8 mouse cellular contexts compared by ENCODE assay signal in genomic region chr2:23039082-23040000, GRCm38 (mm10). TPM values are rescaled to one million over a fixed set of nuclear protein-coding genes. Genes with fewer than 3 reads are reported as not detected.
DNase-seq lines count a peak whose midpoint lies in the region; ATAC-seq and TF ChIP-seq lines count a peak whose summit lies in the region.

No protein-coding gene starts in this region.

- peak overlapping the region; percentile 93 for H3K9ac ChIP-seq in forebrain, embryonic 11.5 days (ENCODE audit: low read length)
- H3K9ac ChIP-seq in liver, embryonic 12.5 days = peak overlapping the region; percentile 96
- peak overlapping the region; percentile 74 for H3K9ac ChIP-seq in midbrain, postnatal 0 days (replicated peaks; ENCODE audit: low read length, poor library complexity, severe bottlenecking)

- peak overlapping the region; percentile 97 for H3K4me3 ChIP-seq in forebrain, embryonic 11.5 days (ENCODE audit: low read depth, low read length)
- peak overlapping the region; percentile 87 for H3K4me3 ChIP-seq in liver, embryonic 12.5 days
- peak overlapping the region; percentile 69 for H3K4me3 ChIP-seq in midbrain, postnatal 0 days (ENCODE audit: low read depth, low read length)

- intact Hi-C loops in heart, postnatal 25 days (cut with DNase I) = loop anchor here (1.0 to 10.0 kb wide), 3 partner anchors 29 to 145 kb away; partner anchors contain the start of genes Acbd5 and Pdss1

- DNase-seq in layer of hippocampus, adult 11-12 months (ENCODE audit: low spot score) = peak; percentile 31
- no peak for DNase-seq in layer of hippocampus, adult 8-10 months (ENCODE audit: low spot score in 2 of 2)
- DNase-seq in forebrain, embryonic 11.5 days (ENCODE audit: low spot score) = no peak
- DNase-seq in heart, postnatal 25 days (ENCODE audit: low spot score) = peak; percentile 39
- peak; percentile 23 for DNase-seq in midbrain, postnatal 0 days (ENCODE audit: low spot score)
- DNase-seq in urinary bladder, postnatal 25 days (ENCODE audit: low spot score) = peak; percentile 48

- 1% methylated on average over 42 of the region's 59 CpGs for WGBS in forebrain, embryonic 11.5 days
- WGBS in liver, embryonic 12.5 days (ENCODE audit: insufficient replicate concordance) = under 1% methylated on average over 46 of the region's 59 CpGs
- WGBS in midbrain, postnatal 0 days = under 1% methylated on average over 36 of the region's 59 CpGs

- no peaks in the 10 kb centered on the region for H3K9me3 ChIP-seq in forebrain, embryonic 11.5 days (ENCODE audit: control insufficient read depth, low read length)
- H3K9me3 ChIP-seq in liver, embryonic 12.5 days (replicated peaks) = no peaks in the 10 kb centered on the region
- H3K9me3 ChIP-seq in midbrain, postnatal 0 days (ENCODE audit: low read length) = no peaks in the 10 kb centered on the region

- H3K36me3 ChIP-seq in forebrain, embryonic 11.5 days (ENCODE audit: control insufficient read depth, insufficient read depth, low read length) = no peaks in the 10 kb centered on the region
- no peaks in the 10 kb centered on the region for H3K36me3 ChIP-seq in liver, embryonic 12.5 days
- H3K36me3 ChIP-seq in midbrain, postnatal 0 days (ENCODE audit: insufficient read depth, low read length) = no peaks in the 10 kb centered on the region

- no peaks in the 10 kb centered on the region for H3K4me1 ChIP-seq in forebrain, embryonic 11.5 days (replicated peaks; ENCODE audit: control insufficient read depth, insufficient read depth, low read length)
- peaks cover 44% of the 10 kb centered on the region for H3K4me1 ChIP-seq in liver, embryonic 12.5 days
- peaks cover 8% of the 10 kb centered on the region for H3K4me1 ChIP-seq in midbrain, postnatal 0 days (ENCODE audit: insufficient read depth, low read length)

- ATAC-seq in activated CD4-positive, CD25-positive, alpha-beta regulatory T cell, adult 4 months = peak; percentile 57
- peak; percentile 86 for ATAC-seq in forebrain, embryonic 11.5 days (replicated peaks; ENCODE audit: low FRiP score)
- peak; percentile 78 for ATAC-seq in liver, embryonic 12.5 days
- ATAC-seq in midbrain, postnatal 0 days (ENCODE audit: low FRiP score) = peak; percentile 83

- no peaks in the 10 kb centered on the region for H3K27me3 ChIP-seq in forebrain, embryonic 11.5 days (ENCODE audit: control insufficient read depth, insufficient read depth, low read length)
- no peaks in the 10 kb centered on the region for H3K27me3 ChIP-seq in liver, embryonic 12.5 days (replicated peaks)
- no peaks in the 10 kb centered on the region for H3K27me3 ChIP-seq in midbrain, postnatal 0 days (ENCODE audit: insufficient read depth, low read length)

- no peak for TF ChIP-seq CTCF in midbrain, postnatal 0 days (IDR thresholded peaks at IDR 0.05)

- peak overlapping the region; percentile 68 for H3K4me2 ChIP-seq in forebrain, embryonic 11.5 days (ENCODE audit: low read depth, low read length, severe bottlenecking)
- peak overlapping the region; percentile 85 for H3K4me2 ChIP-seq in liver, embryonic 12.5 days
- H3K4me2 ChIP-seq in midbrain, postnatal 0 days (ENCODE audit: low read depth, low read length, poor library complexity, severe bottlenecking) = peak overlapping the region; percentile 60

- H3K27ac ChIP-seq in forebrain, embryonic 11.5 days (ENCODE audit: low read depth, low read length) = peak overlapping the region; percentile 93
- H3K27ac ChIP-seq in liver, embryonic 12.5 days = peak overlapping the region; percentile 95
- peak overlapping the region; percentile 93 for H3K27ac ChIP-seq in midbrain, postnatal 0 days (ENCODE audit: low read depth, low read length)

RNA-seq across cellular contexts. Expression of gene Abi1, which starts 0.7 kb away (rescaled TPM):
- 100 to 1,000 TPM; 181 to 208 (median 193) TPM for total RNA-seq in layer of hippocampus, adult 8-10 months (2022)
- polyA plus RNA-seq in activated CD4-positive, CD25-positive, alpha-beta regulatory T cell, adult 4 months (2017; shearing (Covaris generic)) = 100 to 1,000 TPM; 222 to 231 TPM
- 38.9 and 47.9 TPM in 2 replicates for polyA plus RNA-seq in forebrain, embryonic 11.5 days (2014; fragmentation: Nextera tagmentation; extraction: Ambion mirVana)
- total RNA-seq in heart, postnatal 25 days (2021) = 10 to 100 TPM; 23.2 to 25.9 TPM
- polyA plus RNA-seq in liver, embryonic 12.5 days (2016; fragmentation: Nextera tagmentation; extraction: Ambion mirVana) = 21.0 and 21.3 TPM in 2 replicates
- total RNA-seq in midbrain, postnatal 0 days (2014; rRNA removed) = 154 and 206 TPM in 2 replicates
- polyA plus RNA-seq in midbrain, postnatal 0 days (2015; fragmentation: Nextera tagmentation; extraction: Ambion mirVana) = 68.6 and 71.4 TPM in 2 replicates

RNA-seq across cellular contexts. Expression of gene Acbd5, which starts 28.6 kb away (rescaled TPM):
- 10 to 100 TPM; 80.6 to 92.0 (median 89.1) TPM for total RNA-seq in layer of hippocampus, adult 8-10 months (2022)
- polyA plus RNA-seq in activated CD4-positive, CD25-positive, alpha-beta regulatory T cell, adult 4 months (2017; shearing (Covaris generic)) = 10 to 100 TPM; 49.5 to 62.5 TPM
- polyA plus RNA-seq in forebrain, embryonic 11.5 days (2014; fragmentation: Nextera tagmentation; extraction: Ambion mirVana) = 40.6 and 40.7 TPM in 2 replicates
- total RNA-seq in heart, postnatal 25 days (2021) = 10 to 100 TPM; 25.0 to 30.2 TPM
- polyA plus RNA-seq in liver, embryonic 12.5 days (2016; fragmentation: Nextera tagmentation; extraction: Ambion mirVana) = 18.3 and 18.6 TPM in 2 replicates
- 40.4 and 50.2 TPM in 2 replicates for total RNA-seq in midbrain, postnatal 0 days (2014; rRNA removed)
- 51.8 and 61.2 TPM in 2 replicates for polyA plus RNA-seq in midbrain, postnatal 0 days (2015; fragmentation: Nextera tagmentation; extraction: Ambion mirVana)

Comparison
In these comparisons a context has a peak if more than half of its experiments do, and no peak if none do; other contexts are left out.
1. DNase-seq: peak in layer of hippocampus, adult 11-12 months (single experiment), heart, postnatal 25 days (single experiment), midbrain, postnatal 0 days (single experiment) and urinary bladder, postnatal 25 days (single experiment); none in layer of hippocampus, adult 8-10 months (0 of 2) and forebrain, embryonic 11.5 days (single experiment).
2. Peak in every context shown above with its lines, with median percentiles within 50 percentile points of each other: ATAC-seq, H3K27ac ChIP-seq, H3K4me2 ChIP-seq, H3K4me3 ChIP-seq and H3K9ac ChIP-seq.